Mouse (Mus musculus): ENCODE results near the gene Fam50a.
A peak's percentile ranks its signal among the peaks of the same experiment; 100 is the strongest.

Gene Fam50a

GRCm38 (mm10) chrX:74312540-74313464 is at the start of gene Fam50a:
Fam50a (plus strand) TSS chrX:74313033.
- TF ChIP-seq NANOG (IDR thresholded peaks at IDR 0.05; ENCODE audit: borderline replicate concordance, low read length): no peak
- no peak for TF ChIP-seq POU5F1 (IDR thresholded peaks at IDR 0.05; ENCODE audit: borderline replicate concordance, low read length)
- no peak for TF ChIP-seq CTCF (conservative IDR thresholded peaks at IDR 0.05; ENCODE audit: low read length)
- peak within 1 kb of the TSS; percentile 88 for H3K4me3 ChIP-seq (replicated peaks; ENCODE audit: low read length)
- no peaks in the 10 kb centered on the region for H3K9me3 ChIP-seq (ENCODE audit: low read length)
- peaks cover 76% of the 10 kb centered on the region for H3K36me3 ChIP-seq (ENCODE audit: insufficient read depth, low read length)
- H3K4me1 ChIP-seq (replicated peaks; ENCODE audit: low read depth, low read length): peaks cover 11% of the 10 kb centered on the region
- no peaks in the 10 kb centered on the region for H3K27me3 ChIP-seq (ENCODE audit: insufficient read depth, low read length)

- H3K4me3 ChIP-seq (replicated peaks; ENCODE audit: low read length): peak overlapping the region; percentile 77
- TF ChIP-seq POU5F1 (IDR thresholded peaks at IDR 0.05; ENCODE audit: borderline replicate concordance, low read length) (no peak), NANOG (IDR thresholded peaks at IDR 0.05; ENCODE audit: borderline replicate concordance, low read length) (no peak), CTCF (conservative IDR thresholded peaks at IDR 0.05; ENCODE audit: low read length) (no peak)
- peaks cover 27% of the 10 kb centered on the region for H3K36me3 ChIP-seq (ENCODE audit: insufficient read depth, low read length)
- H3K9me3 ChIP-seq (ENCODE audit: low read length): no peaks in the 10 kb centered on the region
- H3K4me1 ChIP-seq (replicated peaks; ENCODE audit: low read depth, low read length): peaks cover 13% of the 10 kb centered on the region
- H3K27me3 ChIP-seq (ENCODE audit: insufficient read depth, low read length): no peaks in the 10 kb centered on the region
Observed at GRCm38 (mm10) chrX:74269736-74270061, 43.1 kb upstream of the Fam50a start.

- no peaks in the 10 kb centered on the region for H3K27me3 ChIP-seq (ENCODE audit: insufficient read depth, low read length)
- no peaks in the 10 kb centered on the region for H3K9me3 ChIP-seq (ENCODE audit: low read length)
- peaks cover 27% of the 10 kb centered on the region for H3K36me3 ChIP-seq (ENCODE audit: insufficient read depth, low read length)
- TF ChIP-seq CTCF (conservative IDR thresholded peaks at IDR 0.05; ENCODE audit: low read length): no peak
- no peak for TF ChIP-seq POU5F1 (IDR thresholded peaks at IDR 0.05; ENCODE audit: borderline replicate concordance, low read length)
- TF ChIP-seq NANOG (IDR thresholded peaks at IDR 0.05; ENCODE audit: borderline replicate concordance, low read length): no peak
- peak within 1 kb of the TSS; percentile 87 for H3K4me3 ChIP-seq (replicated peaks; ENCODE audit: low read length)
- peaks cover 13% of the 10 kb centered on the region for H3K4me1 ChIP-seq (replicated peaks; ENCODE audit: low read depth, low read length)
Observed at GRCm38 (mm10) chrX:74270062-74270901, 42.6 kb upstream of the Fam50a start, which contains the start of gene Rpl10. Rpl10 (plus strand) TSS chrX:74270812.

- no peaks in the 10 kb centered on the region for H3K9me3 ChIP-seq (ENCODE audit: low read length)
- peaks cover 27% of the 10 kb centered on the region for H3K36me3 ChIP-seq (ENCODE audit: insufficient read depth, low read length)
- TF ChIP-seq CTCF (conservative IDR thresholded peaks at IDR 0.05; ENCODE audit: low read length) (no peak), POU5F1 (IDR thresholded peaks at IDR 0.05; ENCODE audit: borderline replicate concordance, low read length) (no peak), NANOG (IDR thresholded peaks at IDR 0.05; ENCODE audit: borderline replicate concordance, low read length) (no peak)
- H3K4me1 ChIP-seq (replicated peaks; ENCODE audit: low read depth, low read length): peaks cover 13% of the 10 kb centered on the region
- H3K27me3 ChIP-seq (ENCODE audit: insufficient read depth, low read length): no peaks in the 10 kb centered on the region
- H3K4me3 ChIP-seq (replicated peaks; ENCODE audit: low read length): peak overlapping the region; percentile 87
Observed at GRCm38 (mm10) chrX:74270902-74271551, 41.8 kb upstream of the Fam50a start.

GRCm38 (mm10) chrX:74273422-74274322 is 39.2 kb upstream of the Fam50a start:
- Histone ChIP-seq H3K36me3 (ENCODE audit: insufficient read depth, low read length) (peaks cover 27% of the 10 kb centered on the region), H3K4me3 (replicated peaks; ENCODE audit: low read length) (no peak overlapping the region), H3K27me3 (ENCODE audit: insufficient read depth, low read length) (no peaks in the 10 kb centered on the region), H3K4me1 (replicated peaks; ENCODE audit: low read depth, low read length) (peaks cover 8% of the 10 kb centered on the region), H3K9me3 (ENCODE audit: low read length) (no peaks in the 10 kb centered on the region)
- TF ChIP-seq CTCF (conservative IDR thresholded peaks at IDR 0.05; ENCODE audit: low read length) (no peak), POU5F1 (IDR thresholded peaks at IDR 0.05; ENCODE audit: borderline replicate concordance, low read length) (no peak), NANOG (IDR thresholded peaks at IDR 0.05; ENCODE audit: borderline replicate concordance, low read length) (no peak)

GRCm38 (mm10) chrX:74277916-74278315 is 34.9 kb upstream of the Fam50a start:
- TF ChIP-seq NANOG (IDR thresholded peaks at IDR 0.05; ENCODE audit: borderline replicate concordance, low read length): no peak
- no peak for TF ChIP-seq CTCF (conservative IDR thresholded peaks at IDR 0.05; ENCODE audit: low read length)
- TF ChIP-seq POU5F1 (IDR thresholded peaks at IDR 0.05; ENCODE audit: borderline replicate concordance, low read length): no peak
- Histone ChIP-seq H3K36me3 (ENCODE audit: insufficient read depth, low read length) (peaks cover 8% of the 10 kb centered on the region), H3K9me3 (ENCODE audit: low read length) (no peaks in the 10 kb centered on the region), H3K4me3 (replicated peaks; ENCODE audit: low read length) (no peak overlapping the region), H3K27me3 (ENCODE audit: insufficient read depth, low read length) (no peaks in the 10 kb centered on the region), H3K4me1 (replicated peaks; ENCODE audit: low read depth, low read length) (peaks cover 5% of the 10 kb centered on the region)

GRCm38 (mm10) chrX:74281041-74281731 is 31.6 kb upstream of the Fam50a start:
- Histone ChIP-seq H3K4me1 (replicated peaks; ENCODE audit: low read depth, low read length) (peaks cover 15% of the 10 kb centered on the region), H3K27me3 (ENCODE audit: insufficient read depth, low read length) (no peaks in the 10 kb centered on the region), H3K36me3 (ENCODE audit: insufficient read depth, low read length) (peaks cover 21% of the 10 kb centered on the region), H3K9me3 (ENCODE audit: low read length) (no peaks in the 10 kb centered on the region), H3K4me3 (replicated peaks; ENCODE audit: low read length) (peak overlapping the region; percentile 86)
- TF ChIP-seq CTCF (conservative IDR thresholded peaks at IDR 0.05; ENCODE audit: low read length): no peak
- TF ChIP-seq NANOG (IDR thresholded peaks at IDR 0.05; ENCODE audit: borderline replicate concordance, low read length): no peak
- no peak for TF ChIP-seq POU5F1 (IDR thresholded peaks at IDR 0.05; ENCODE audit: borderline replicate concordance, low read length)

Data from E14TG2a.4 (cell line).